Mouse (Mus musculus): ENCODE data around the gene Ccdc86. TPM values are rescaled to one million over a fixed set of nuclear protein-coding genes. Genes with fewer than 3 reads are reported as not detected.

Ccdc86 gene
- polyA plus RNA-seq (2016; fragmentation: Nextera tagmentation; extraction: Ambion mirVana), result 47.2 and 51.5 TPM in 2 replicates

GRCm38 (mm10) chr19:10949112-10949511, at the start of gene Ccdc86:
TSS of gene Ccdc86 (minus strand) at chr19:10949266.
- peaks cover 46% of the 10 kb centered on the region for H3K4me1 ChIP-seq
- H3K4me3 ChIP-seq, result peak within 1 kb of the TSS; percentile 98
- DNase-seq (ENCODE audit: low spot score), result peak; percentile 97
- H3K27ac ChIP-seq (replicated peaks), result peak within 1 kb of the TSS; percentile 75
- H3K27me3 ChIP-seq (replicated peaks; ENCODE audit: low read depth, poor library complexity, severe bottlenecking), result no peaks in the 10 kb centered on the region
- H3K36me3 ChIP-seq (replicated peaks), result peaks cover 33% of the 10 kb centered on the region
- no peaks in the 10 kb centered on the region for H3K9me3 ChIP-seq
- WGBS, result under 1% methylated on average over 30 of the region's 30 CpGs

DNA sequence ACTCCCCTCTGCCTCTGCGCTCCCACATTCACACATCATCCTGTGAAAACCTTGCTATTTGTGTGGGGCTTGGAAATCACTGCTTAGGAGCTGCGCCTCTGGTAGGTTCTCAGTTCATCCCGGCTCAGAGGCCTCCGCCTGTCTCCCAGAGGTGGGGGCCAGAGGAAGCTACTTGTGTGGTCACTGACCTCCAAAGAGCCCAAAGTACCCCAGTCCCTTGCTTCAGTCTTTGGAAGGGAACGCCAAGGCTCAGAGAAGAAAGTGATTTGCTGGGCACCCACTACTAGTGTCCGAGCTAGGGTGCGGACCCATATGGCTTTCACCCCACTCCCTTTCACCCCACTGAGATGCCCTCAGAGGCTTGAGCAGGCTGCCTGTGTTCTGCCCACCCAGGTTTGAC, 44.1 kb upstream of the Ccdc86 start, which contains the start of gene Ms4a15:
Gene Ms4a15, minus strand, starts transcription at position 101 of the 400 bp plus-strand sequence.
- Histone ChIP-seq H3K4me1 (no peaks in the 10 kb centered on the region), H3K27me3 (replicated peaks; ENCODE audit: low read depth, poor library complexity, severe bottlenecking) (no peaks in the 10 kb centered on the region), H3K36me3 (replicated peaks) (no peaks in the 10 kb centered on the region), H3K27ac (replicated peaks) (no peak within 1 kb of the TSS), H3K4me3 (no peak within 1 kb of the TSS), H3K9me3 (no peaks in the 10 kb centered on the region)
- 84% methylated on average over 7 of the region's 7 CpGs for WGBS
- no peak for DNase-seq (ENCODE audit: low spot score)

GRCm38 (mm10) chr19:10991911-10992310, 42.8 kb upstream of the Ccdc86 start:
- Histone ChIP-seq H3K27ac (replicated peaks) (no peak overlapping the region), H3K9me3 (no peaks in the 10 kb centered on the region), H3K27me3 (replicated peaks; ENCODE audit: low read depth, poor library complexity, severe bottlenecking) (no peaks in the 10 kb centered on the region), H3K4me3 (no peak overlapping the region), H3K4me1 (no peaks in the 10 kb centered on the region), H3K36me3 (replicated peaks) (no peaks in the 10 kb centered on the region)
- DNase-seq (ENCODE audit: low spot score), result no peak

DNA sequence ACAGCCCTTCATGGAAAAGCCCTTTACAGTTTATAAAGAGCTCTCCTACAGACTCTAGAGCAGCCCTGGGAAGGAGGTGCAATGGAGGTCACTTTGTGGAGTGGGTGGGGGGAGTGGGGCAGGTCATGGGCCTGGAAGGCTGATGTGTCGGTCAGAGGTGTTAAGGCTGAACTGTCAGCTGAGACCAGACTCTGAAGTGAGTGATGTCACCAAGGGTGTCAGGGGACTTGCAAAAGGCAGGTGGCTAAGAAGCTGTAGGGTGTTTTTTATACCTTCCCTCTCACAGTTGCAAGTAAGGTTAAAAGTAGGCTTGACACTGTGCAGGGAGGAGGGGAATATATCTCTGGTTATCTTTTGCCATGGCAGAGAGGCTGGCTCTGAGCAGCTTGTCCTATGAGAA, 41.7 kb upstream of the Ccdc86 start:
- 66% methylated on average over 1 of the region's 1 CpGs for WGBS
- no peaks in the 10 kb centered on the region for H3K27me3 ChIP-seq (replicated peaks; ENCODE audit: low read depth, poor library complexity, severe bottlenecking)
- H3K4me3 ChIP-seq, result no peak overlapping the region
- H3K4me1 ChIP-seq, result no peaks in the 10 kb centered on the region
- H3K36me3 ChIP-seq (replicated peaks), result no peaks in the 10 kb centered on the region
- H3K27ac ChIP-seq (replicated peaks), result no peak overlapping the region
- no peaks in the 10 kb centered on the region for H3K9me3 ChIP-seq
- DNase-seq (ENCODE audit: low spot score), result no peak

- Histone ChIP-seq H3K27me3 (replicated peaks; ENCODE audit: low read depth, poor library complexity, severe bottlenecking) (no peaks in the 10 kb centered on the region), H3K27ac (replicated peaks) (no peak overlapping the region), H3K4me1 (no peaks in the 10 kb centered on the region), H3K4me3 (no peak overlapping the region), H3K36me3 (replicated peaks) (no peaks in the 10 kb centered on the region), H3K9me3 (no peaks in the 10 kb centered on the region)
- 87% methylated on average over 1 of the region's 1 CpGs for WGBS
- no peak for DNase-seq (ENCODE audit: low spot score)
Observed at GRCm38 (mm10) chr19:10988563-10988962, 39.5 kb upstream of the Ccdc86 start.

DNA sequence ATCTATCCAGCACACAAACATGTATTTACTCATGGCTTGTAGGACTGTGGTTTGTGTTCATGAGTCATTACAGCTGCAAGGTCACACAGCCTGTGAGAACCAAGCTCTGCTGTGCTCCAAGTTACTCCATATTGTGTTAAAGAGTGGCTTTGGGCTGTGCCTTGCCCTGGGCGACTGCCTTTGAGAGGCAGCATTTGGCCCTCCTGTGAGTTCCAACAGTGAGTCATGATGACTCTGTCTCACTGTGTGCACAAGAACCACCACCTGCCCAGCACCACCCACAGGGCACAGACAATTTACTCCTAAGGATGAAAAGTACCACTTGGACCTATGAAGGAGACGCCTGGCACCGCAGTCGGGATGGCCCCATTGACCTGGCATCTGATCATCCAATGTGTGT, 36.8 kb upstream of the Ccdc86 start:
- no peak for DNase-seq (ENCODE audit: low spot score)
- WGBS, result 88% methylated on average over 4 of the region's 4 CpGs
- H3K36me3 ChIP-seq (replicated peaks), result no peaks in the 10 kb centered on the region
- H3K4me3 ChIP-seq, result no peak overlapping the region
- H3K27me3 ChIP-seq (replicated peaks; ENCODE audit: low read depth, poor library complexity, severe bottlenecking), result no peaks in the 10 kb centered on the region
- H3K4me1 ChIP-seq, result no peaks in the 10 kb centered on the region
- no peak overlapping the region for H3K27ac ChIP-seq (replicated peaks)
- no peaks in the 10 kb centered on the region for H3K9me3 ChIP-seq

- no peak for DNase-seq (ENCODE audit: low spot score)
- H3K36me3 ChIP-seq (replicated peaks), result no peaks in the 10 kb centered on the region
- H3K9me3 ChIP-seq, result no peaks in the 10 kb centered on the region
- peaks cover 6% of the 10 kb centered on the region for H3K4me1 ChIP-seq
- no peaks in the 10 kb centered on the region for H3K27me3 ChIP-seq (replicated peaks; ENCODE audit: low read depth, poor library complexity, severe bottlenecking)
- no peak overlapping the region for H3K27ac ChIP-seq (replicated peaks)
- H3K4me3 ChIP-seq, result no peak overlapping the region
- 76% methylated on average over 13 of the region's 13 CpGs for WGBS
Observed at GRCm38 (mm10) chr19:10984551-10984950, 35.5 kb upstream of the Ccdc86 start.

DNA sequence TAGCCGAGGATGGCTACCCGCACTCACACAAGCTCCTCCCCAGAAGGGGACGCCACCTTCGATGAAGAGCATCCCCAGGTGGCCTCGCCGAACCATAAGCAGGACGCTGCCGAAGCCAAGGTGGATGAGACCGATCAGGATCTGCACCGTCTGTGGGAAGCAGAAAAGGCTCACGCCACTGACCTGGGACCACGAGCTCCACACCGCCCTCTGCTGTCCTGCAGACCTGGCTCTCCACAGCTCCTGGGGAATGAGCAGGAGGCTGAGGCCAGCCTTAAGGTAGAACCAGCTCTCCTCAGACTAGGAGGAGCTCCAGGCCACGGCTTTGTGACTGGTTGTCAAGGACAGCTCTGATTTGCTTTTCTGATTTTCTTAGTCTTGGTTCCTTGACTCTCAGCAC, 34.1 kb upstream of the Ccdc86 start:
- no peak overlapping the region for H3K27ac ChIP-seq (replicated peaks)
- H3K36me3 ChIP-seq (replicated peaks), result no peaks in the 10 kb centered on the region
- 23% methylated on average over 14 of the region's 14 CpGs for WGBS
- peak overlapping the region; percentile 33; the same call in 1 of the 2 replicates for H3K4me3 ChIP-seq
- H3K9me3 ChIP-seq, result no peaks in the 10 kb centered on the region
- DNase-seq (ENCODE audit: low spot score), result peak; percentile 54
- no peaks in the 10 kb centered on the region for H3K27me3 ChIP-seq (replicated peaks; ENCODE audit: low read depth, poor library complexity, severe bottlenecking)
- H3K4me1 ChIP-seq, result peaks cover 9% of the 10 kb centered on the region

GRCm38 (mm10) chr19:10980210-10980609, 31.1 kb upstream of the Ccdc86 start:
- H3K36me3 ChIP-seq (replicated peaks), result no peaks in the 10 kb centered on the region
- no peak overlapping the region for H3K4me3 ChIP-seq
- no peaks in the 10 kb centered on the region for H3K27me3 ChIP-seq (replicated peaks; ENCODE audit: low read depth, poor library complexity, severe bottlenecking)
- no peaks in the 10 kb centered on the region for H3K9me3 ChIP-seq
- DNase-seq (ENCODE audit: low spot score), result no peak
- no peak overlapping the region for H3K27ac ChIP-seq (replicated peaks)
- H3K4me1 ChIP-seq, result peaks cover 9% of the 10 kb centered on the region
- WGBS, result 92% methylated on average over 5 of the region's 5 CpGs

- peak overlapping the region; percentile 32; the same call in 1 of the 2 replicates for H3K27ac ChIP-seq (replicated peaks)
- no peaks in the 10 kb centered on the region for H3K36me3 ChIP-seq (replicated peaks)
- peaks cover 10% of the 10 kb centered on the region for H3K4me1 ChIP-seq
- 12% methylated on average over 18 of the region's 18 CpGs for whole genome bisulfite sequencing
- H3K9me3 ChIP-seq, result no peaks in the 10 kb centered on the region
- H3K4me3 ChIP-seq, result no peak overlapping the region
- H3K27me3 ChIP-seq (replicated peaks; ENCODE audit: low read depth, poor library complexity, severe bottlenecking), result no peaks in the 10 kb centered on the region
- peak; percentile 82 for DNase-seq (ENCODE audit: low spot score)
Observed at GRCm38 (mm10) chr19:10979184-10980168, 30.4 kb upstream of the Ccdc86 start.

GRCm38 (mm10) chr19:10976318-10976717, 27.3 kb upstream of the Ccdc86 start:
- no peak overlapping the region for H3K27ac ChIP-seq (replicated peaks)
- H3K4me3 ChIP-seq, result no peak overlapping the region
- no peaks in the 10 kb centered on the region for H3K36me3 ChIP-seq (replicated peaks)
- H3K4me1 ChIP-seq, result peaks cover 15% of the 10 kb centered on the region
- H3K9me3 ChIP-seq, result 0 out of 2 replicates have a peak, but pooled peaks cover 8% of the 10 kb centered on the region
- 54% methylated on average over 4 of the region's 4 CpGs for WGBS
- DNase-seq (ENCODE audit: low spot score), result no peak
- H3K27me3 ChIP-seq (replicated peaks; ENCODE audit: low read depth, poor library complexity, severe bottlenecking), result no peaks in the 10 kb centered on the region

GRCm38 (mm10) chr19:10975187-10975586, 26.1 kb upstream of the Ccdc86 start:
- peaks cover 15% of the 10 kb centered on the region for H3K4me1 ChIP-seq
- peaks cover 17% of the 10 kb centered on the region; the same call in 1 of the 2 replicates for H3K9me3 ChIP-seq
- H3K27ac ChIP-seq (replicated peaks), result no peak overlapping the region
- 87% methylated on average over 2 of the region's 2 CpGs for WGBS
- H3K27me3 ChIP-seq (replicated peaks; ENCODE audit: low read depth, poor library complexity, severe bottlenecking), result no peaks in the 10 kb centered on the region
- H3K4me3 ChIP-seq, result no peak overlapping the region
- DNase-seq (ENCODE audit: low spot score), result no peak
- H3K36me3 ChIP-seq (replicated peaks), result no peaks in the 10 kb centered on the region

Data from embryonic facial prominence, embryonic 10.5 days (tissue).